Mouse (Mus musculus) embryonic facial prominence, embryonic 11.5 days (tissue): Measurements from ENCODE around the gene Nisch. TPM values are rescaled to one million over a fixed set of nuclear protein-coding genes. Genes with fewer than 3 reads are reported as not detected.

ENCODE experiments used
- ATAC-seq: fragments of 200-750 bp; cut with Nextera tagmentation; replicated peaks from 2 replicates; pipeline ENCODE4 v1.8.0; 2017; ENCODE audit warnings: low read depth; ENCODE audit not compliant: insufficient number of reproducible peaks, low FRiP score, low TSS enrichment
- DNase-seq: peaks from one replicate; pipeline ENCODE4 v3.0.0-alpha.2; 2015; ENCODE audit warnings: low spot score
- H3K27ac ChIP-seq: fragments of 300-500 bp; sonication (generic); replicated peaks from 2 replicates; pipeline ENCODE4 v1.5.1; 2014; ENCODE audit warnings: mild to moderate bottlenecking, low read depth, low read length, control low read depth
- H3K27me3 ChIP-seq: fragments of 300-500 bp; sonication (generic); 2 replicates; pipeline ENCODE4 v1.6.1; 2014; ENCODE audit warnings: mild to moderate bottlenecking, low read length, moderate library complexity, mixed read lengths; ENCODE audit not compliant: control insufficient read depth, insufficient read depth
- H3K36me3 ChIP-seq: fragments of 300-500 bp; sonication (generic); replicated peaks from 2 replicates; pipeline ENCODE4 v1.6.1; 2014; ENCODE audit warnings: low read depth, mild to moderate bottlenecking, low read length, moderate library complexity, mixed read lengths; ENCODE audit not compliant: control insufficient read depth, insufficient read depth
- H3K4me1 ChIP-seq: fragments of 300-500 bp; sonication (generic); 2 replicates; pipeline ENCODE4 v1.6.1; 2014; ENCODE audit warnings: low read length, mixed read lengths; ENCODE audit not compliant: control insufficient read depth, insufficient read depth
- H3K4me2 ChIP-seq: fragments of 300-500 bp; sonication (generic); 2 replicates; pipeline ENCODE4 v1.6.1; 2014; ENCODE audit warnings: low read depth, mild to moderate bottlenecking, control low read depth, low read length, moderate library complexity
- H3K4me3 ChIP-seq: fragments of 300-500 bp; sonication (generic); 2 replicates; pipeline ENCODE4 v1.5.1; 2014; ENCODE audit warnings: low read depth, low read length, control low read depth
- H3K9ac ChIP-seq: fragments of 300-500 bp; sonication (generic); replicated peaks from 2 replicates; pipeline ENCODE4 v1.6.1; 2014; ENCODE audit warnings: mild to moderate bottlenecking, control low read depth, low read length
- H3K9me3 ChIP-seq: fragments of 300-500 bp; sonication (generic); replicated peaks from 2 replicates; pipeline ENCODE4 v1.6.1; 2016; ENCODE audit warnings: mild to moderate bottlenecking, low read length, inconsistent platforms, mixed read lengths; ENCODE audit not compliant: control insufficient read depth
- WGBS: fragments of 180-500 bp; shearing (Covaris S2); extraction: QIAGEN DNeasy Blood & Tissue Kit; methylation state at CpG from one replicate; pipeline ENCODE4 v1.1.7; 2014; 5-methylcytosine and 5-hydroxymethylcytosine counted together
- polyA plus RNA-seq: library from polyadenylated mRNA; unstranded; fragments of >200 nt; fragmentation: Nextera tagmentation; extraction: Ambion mirVana; gene quantifications from 2 replicates; pipeline ENCODE4 v1.2.1, GENCODE M21; 2014

The Nisch gene
- polyA plus RNA-seq, 1 experiment from 2014 or later, result 270 TPM

DNA sequence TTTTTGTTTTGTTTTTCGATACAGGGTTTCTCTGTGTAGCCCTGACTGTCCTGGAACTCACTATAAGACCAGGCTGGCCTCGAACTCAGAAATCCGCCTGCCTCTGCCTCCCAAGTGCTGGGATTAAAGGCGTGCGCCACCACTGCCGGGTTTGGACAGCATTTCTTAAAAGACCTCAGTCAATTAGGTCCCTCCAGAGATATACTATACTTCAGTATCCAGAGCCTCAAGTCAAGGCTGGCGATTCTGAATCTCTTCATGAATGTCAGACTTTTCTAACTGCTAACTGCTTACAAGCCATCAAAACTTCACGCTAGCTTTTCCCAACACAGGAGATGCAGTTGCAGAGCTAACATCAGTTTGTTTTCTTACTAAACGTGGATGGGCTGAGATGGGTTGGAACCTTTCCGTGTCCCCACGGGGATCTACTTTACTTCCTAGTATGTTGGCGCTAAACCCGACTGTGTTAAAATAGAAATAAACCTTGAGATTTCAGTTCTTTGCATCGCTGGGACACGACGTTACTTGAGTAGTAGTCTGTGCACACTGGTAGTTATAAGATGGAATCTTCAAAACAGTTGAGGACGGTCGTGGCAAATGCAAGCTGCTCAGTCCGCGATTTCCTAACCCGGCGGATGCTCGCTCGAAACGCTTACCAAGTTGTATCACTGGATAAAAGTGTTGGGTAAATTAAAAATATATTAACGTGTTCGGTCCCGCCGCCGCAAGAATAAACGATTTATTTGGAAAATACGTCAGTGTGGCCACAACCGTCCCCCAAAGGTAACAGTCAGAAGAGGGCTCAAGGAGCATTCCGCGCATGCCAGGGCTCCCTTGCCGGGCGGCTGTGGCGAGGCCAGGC lies 33.7 kb upstream of the Nisch start:
- Histone ChIP-seq H3K4me1 (no peaks in the 10 kb centered on the region), H3K27ac (peak overlapping the region; percentile 73; the same call in 1 of the 2 replicates), H3K4me3 (peak overlapping the region; percentile 97), H3K9me3 (no peaks in the 10 kb centered on the region), H3K36me3 (peaks cover 4% of the 10 kb centered on the region), H3K27me3 (no peaks in the 10 kb centered on the region), H3K9ac (peak overlapping the region; percentile 94), H3K4me2 (peak overlapping the region; percentile 78)
- WGBS, result 21% methylated on average over 38 of the region's 38 CpGs
- no peak for DNase-seq
- ATAC-seq, result peak; percentile 5; the same call in 1 of the 2 replicates

DNA sequence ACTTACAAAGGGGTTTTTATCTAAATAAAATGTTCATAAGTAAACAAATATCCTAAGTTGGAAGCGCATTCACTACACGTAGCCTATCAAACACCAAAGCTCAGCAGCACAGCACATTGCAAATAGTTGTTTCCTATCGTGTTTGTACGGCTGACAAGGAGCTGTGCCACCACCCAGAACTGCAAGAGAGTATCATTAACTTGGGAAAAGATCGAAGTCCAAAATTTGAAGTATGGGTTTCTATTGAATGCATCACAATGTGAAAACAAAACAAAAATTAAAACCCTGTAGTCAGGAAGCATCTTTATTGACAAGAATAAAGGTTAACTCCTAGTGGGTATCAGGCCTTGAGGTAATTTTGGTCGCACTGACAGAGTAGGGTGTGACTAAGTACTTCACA lies 31.6 kb upstream of the Nisch start:
- Histone ChIP-seq H3K4me2 (no peak overlapping the region), H3K9me3 (no peaks in the 10 kb centered on the region), H3K27ac (no peak overlapping the region), H3K9ac (no peak overlapping the region), H3K4me1 (no peaks in the 10 kb centered on the region), H3K36me3 (no peaks in the 10 kb centered on the region; the same call in 1 of the 2 replicates), H3K27me3 (no peaks in the 10 kb centered on the region), H3K4me3 (no peak overlapping the region)
- DNase-seq, result no peak
- 90% methylated on average over 6 of the region's 6 CpGs for WGBS
- no peak for ATAC-seq

GRCm38 (mm10) chr14:31245946-31246345 lies 29.2 kb upstream of the Nisch start:
- DNase-seq, result no peak
- H3K9me3 ChIP-seq, result no peaks in the 10 kb centered on the region
- H3K27ac ChIP-seq, result no peak overlapping the region

DNA sequence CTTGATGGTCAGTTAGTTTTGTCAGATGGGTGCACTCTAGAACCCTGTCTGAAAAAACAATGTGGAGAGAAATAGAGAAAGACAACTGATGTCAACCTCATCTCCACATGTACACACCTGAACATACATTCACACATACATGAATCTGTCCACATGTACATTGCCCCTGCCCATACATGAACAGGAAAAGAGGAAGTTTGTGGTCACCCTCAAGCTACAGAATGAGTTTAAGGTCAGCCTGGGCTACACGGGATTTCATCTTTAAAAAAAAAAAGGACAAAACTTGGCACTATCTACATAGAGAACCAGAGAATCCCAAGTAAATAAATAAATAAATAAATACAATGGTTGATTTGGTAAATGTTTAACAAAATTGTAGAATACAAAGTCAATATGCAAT lies 28.0 kb upstream of the Nisch start:
- no peak for DNase-seq
- Histone ChIP-seq H3K27me3 (no peaks in the 10 kb centered on the region), H3K4me3 (no peak overlapping the region), H3K9ac (no peak overlapping the region), H3K9me3 (no peaks in the 10 kb centered on the region), H3K27ac (no peak overlapping the region), H3K36me3 (no peaks in the 10 kb centered on the region), H3K4me1 (no peaks in the 10 kb centered on the region), H3K4me2 (no peak overlapping the region)
- WGBS, result 87% methylated on average over 1 of the region's 1 CpGs
- no peak for ATAC-seq

More at GRCm38 (mm10) chr14:31245946-31246345, 29.2 kb upstream of the Nisch start:
- Histone ChIP-seq H3K9ac (no peak overlapping the region), H3K36me3 (no peaks in the 10 kb centered on the region), H3K27me3 (no peaks in the 10 kb centered on the region), H3K4me2 (no peak overlapping the region), H3K4me1 (no peaks in the 10 kb centered on the region), H3K4me3 (no peak overlapping the region)
- no peak for ATAC-seq
- WGBS, result 75% methylated on average over 1 of the region's 1 CpGs

DNA sequence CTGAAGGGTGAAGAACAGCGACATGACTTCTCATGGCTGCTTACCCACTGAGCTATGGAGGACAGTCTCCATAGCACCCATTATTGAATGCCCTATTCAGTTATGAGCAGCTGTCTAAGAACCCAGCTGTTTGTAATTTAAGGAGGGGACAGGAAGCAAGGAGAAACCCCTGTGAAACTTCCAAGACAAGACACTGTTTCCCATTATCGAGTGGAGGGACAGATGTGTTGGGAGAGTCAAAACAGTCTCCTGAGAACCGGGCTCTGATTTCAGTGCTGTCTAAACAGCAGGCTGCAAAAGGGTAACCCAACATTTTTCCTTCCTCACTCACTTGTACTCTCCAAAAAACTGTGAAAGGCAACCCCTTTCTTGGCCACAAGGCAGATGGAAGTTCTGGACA lies 23.8 kb upstream of the Nisch start:
- ATAC-seq, result no peak

GRCm38 (mm10) chr14:31237101-31237882 lies 20.5 kb upstream of the Nisch start:
- Histone ChIP-seq H3K4me1 (no peaks in the 10 kb centered on the region), H3K4me3 (no peak overlapping the region), H3K27me3 (no peaks in the 10 kb centered on the region), H3K9me3 (no peaks in the 10 kb centered on the region), H3K27ac (no peak overlapping the region), H3K36me3 (no peaks in the 10 kb centered on the region), H3K4me2 (no peak overlapping the region), H3K9ac (no peak overlapping the region)
- ATAC-seq, result no peak
- DNase-seq, result no peak
- 85% methylated on average over 7 of the region's 7 CpGs for WGBS

More for the DNA sequence above, 23.8 kb upstream of the Nisch start:
- H3K4me3 ChIP-seq, result no peak overlapping the region
- H3K9me3 ChIP-seq, result no peaks in the 10 kb centered on the region
- H3K36me3 ChIP-seq, result no peaks in the 10 kb centered on the region
- peak; percentile 31 for DNase-seq
- 40% methylated on average over 3 of the region's 3 CpGs for WGBS
- H3K4me1 ChIP-seq, result no peaks in the 10 kb centered on the region
- no peak overlapping the region for H3K9ac ChIP-seq
- H3K4me2 ChIP-seq, result no peak overlapping the region
- H3K27me3 ChIP-seq, result no peaks in the 10 kb centered on the region
- no peak overlapping the region for H3K27ac ChIP-seq

GRCm38 (mm10) chr14:31233996-31234591 lies 17.3 kb upstream of the Nisch start:
- H3K4me3 ChIP-seq, result no peak overlapping the region
- peak overlapping the region; percentile 19; the same call in 1 of the 2 replicates for H3K9ac ChIP-seq
- H3K36me3 ChIP-seq, result no peaks in the 10 kb centered on the region
- H3K27me3 ChIP-seq, result no peaks in the 10 kb centered on the region
- H3K27ac ChIP-seq, result no peak overlapping the region
- peak; percentile 90 for DNase-seq
- 23% methylated on average over 11 of the region's 11 CpGs for WGBS
- H3K4me1 ChIP-seq, result no peaks in the 10 kb centered on the region
- no peak overlapping the region for H3K4me2 ChIP-seq
- no peaks in the 10 kb centered on the region for H3K9me3 ChIP-seq
- 0 out of 2 replicates have a peak, but pooled peaks have one; percentile 60 for ATAC-seq
